Mouse (Mus musculus): ENCODE results near the gene Plscr5. TPM values are rescaled to one million over a fixed set of nuclear protein-coding genes. Genes with fewer than 3 reads are reported as not detected.
A peak's percentile ranks its signal among the peaks of the same experiment; 100 is the strongest.

Gene Plscr5
- polyA plus RNA-seq, 1 experiment from 2014 or later: not detected

DNA sequence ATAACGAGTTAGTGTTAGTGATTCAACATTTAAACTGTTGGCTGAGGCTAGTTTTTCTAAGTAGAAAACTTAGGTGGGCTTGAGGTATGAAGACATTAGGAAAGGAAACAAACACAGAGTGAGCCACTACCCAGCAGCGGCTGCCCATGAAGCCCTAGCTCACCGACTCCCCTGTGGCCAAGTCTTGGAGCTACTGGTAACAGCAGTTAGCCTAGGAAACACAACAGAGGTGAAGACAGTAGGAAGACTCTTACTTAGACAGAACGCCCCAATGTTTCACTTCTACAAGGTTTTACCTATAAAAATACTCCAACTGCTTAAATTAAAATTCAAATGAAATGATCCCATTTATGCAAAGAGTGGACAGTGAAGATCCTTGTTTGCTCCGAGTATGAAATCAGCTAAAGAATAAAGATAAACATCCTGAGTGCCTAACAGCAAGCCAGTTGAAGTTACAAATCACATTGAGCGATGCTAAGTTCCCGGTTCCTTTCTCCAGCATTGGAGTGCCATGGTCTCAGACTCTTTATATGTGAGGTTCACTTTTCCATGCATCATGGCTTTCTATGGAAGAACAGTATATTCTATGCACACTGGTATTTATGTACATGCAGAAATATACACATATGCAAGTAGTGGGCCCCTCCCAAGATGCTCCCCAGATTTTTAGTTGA is 56.2 kb downstream of the Plscr5 start:
- no peaks in the 10 kb centered on the region for H3K9me3 ChIP-seq (ENCODE audit: control insufficient read depth, low read length)
- no peak overlapping the region for H3K4me3 ChIP-seq (ENCODE audit: low read depth, low read length)
- ATAC-seq (replicated peaks; ENCODE audit: low FRiP score): no peak
- no peaks in the 10 kb centered on the region for H3K36me3 ChIP-seq (ENCODE audit: control insufficient read depth, insufficient read depth, low read length)
- H3K27ac ChIP-seq (ENCODE audit: low read depth, low read length): no peak overlapping the region
- 83% methylated on average over 7 of the region's 7 CpGs for WGBS
- no peak for DNase-seq (ENCODE audit: low spot score)
- peaks cover 2% of the 10 kb centered on the region; the same call in 1 of the 2 replicates for H3K4me1 ChIP-seq (replicated peaks; ENCODE audit: control insufficient read depth, insufficient read depth, low read length)
- no peaks in the 10 kb centered on the region for H3K27me3 ChIP-seq (ENCODE audit: control insufficient read depth, insufficient read depth, low read length)
- no peak overlapping the region for H3K9ac ChIP-seq (ENCODE audit: low read length)
- no peak overlapping the region for H3K4me2 ChIP-seq (ENCODE audit: low read depth, low read length, severe bottlenecking)

- 37% methylated on average over 7 of the region's 7 CpGs for WGBS
- H3K4me2 ChIP-seq (ENCODE audit: low read depth, low read length, severe bottlenecking): peak within 1 kb of the TSS; percentile 54
- H3K9me3 ChIP-seq (ENCODE audit: control insufficient read depth, low read length): no peaks in the 10 kb centered on the region
- H3K9ac ChIP-seq (ENCODE audit: low read length): peak within 1 kb of the TSS; percentile 71
- H3K36me3 ChIP-seq (ENCODE audit: control insufficient read depth, insufficient read depth, low read length): no peaks in the 10 kb centered on the region
- DNase-seq (ENCODE audit: low spot score): no peak
- no peaks in the 10 kb centered on the region for H3K27me3 ChIP-seq (ENCODE audit: control insufficient read depth, insufficient read depth, low read length)
- H3K4me3 ChIP-seq (ENCODE audit: low read depth, low read length): peak within 1 kb of the TSS; percentile 52
- H3K4me1 ChIP-seq (replicated peaks; ENCODE audit: control insufficient read depth, insufficient read depth, low read length): peaks cover 2% of the 10 kb centered on the region; the same call in 1 of the 2 replicates
- H3K27ac ChIP-seq (ENCODE audit: low read depth, low read length): peak within 1 kb of the TSS; percentile 65
- no peak for ATAC-seq (replicated peaks; ENCODE audit: low FRiP score)
Measured at GRCm38 (mm10) chr9:92249447-92249852, 56.7 kb downstream of the Plscr5 start, which contains the start of gene Plscr1. Gene Plscr1, plus strand, starts transcription at chr9:92249750.

DNA sequence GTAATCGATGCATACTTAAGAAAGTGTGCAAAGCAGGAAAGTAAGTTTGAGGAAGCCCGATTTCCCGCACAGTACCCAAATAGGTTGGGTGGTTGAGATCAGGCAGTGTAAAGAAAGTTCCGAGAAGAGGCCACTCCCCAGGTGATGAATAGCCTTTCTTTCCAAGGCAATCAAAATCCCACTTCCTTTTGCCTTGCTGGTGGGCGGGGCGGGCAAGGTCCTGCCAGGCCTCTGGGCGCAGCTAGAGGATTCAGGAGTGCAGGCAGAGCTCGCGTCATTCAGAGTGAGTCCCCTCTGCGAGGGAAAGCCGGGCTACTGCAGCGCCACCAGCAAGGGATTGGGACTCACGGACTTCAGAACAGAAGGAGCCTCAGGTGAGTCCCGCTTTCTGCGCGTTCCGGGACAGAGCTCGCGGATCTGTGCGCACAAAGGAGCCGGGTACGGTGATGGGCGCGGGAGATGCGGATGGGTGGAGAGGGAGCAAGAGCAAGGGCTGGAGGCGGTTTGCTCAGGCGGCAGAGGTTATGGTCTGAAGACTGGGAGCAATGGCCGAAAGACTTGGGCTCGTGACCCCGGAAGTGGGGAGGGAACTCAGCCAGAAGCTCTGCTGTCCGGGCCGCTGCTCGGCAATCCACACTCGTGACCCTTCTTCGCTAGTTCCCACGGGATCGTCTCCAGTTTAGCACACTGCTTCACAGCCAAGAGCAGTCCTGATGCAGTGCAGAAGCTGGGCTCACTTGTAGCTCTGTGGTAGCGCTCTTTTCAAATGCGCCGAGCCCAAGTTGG is 57.4 kb downstream of the Plscr5 start:
- peak; percentile 86 for DNase-seq (ENCODE audit: low spot score)
- H3K9ac ChIP-seq (ENCODE audit: low read length): peak overlapping the region; percentile 71
- H3K9me3 ChIP-seq (ENCODE audit: control insufficient read depth, low read length): no peaks in the 10 kb centered on the region
- H3K27ac ChIP-seq (ENCODE audit: low read depth, low read length): peak overlapping the region; percentile 65
- WGBS: under 1% methylated on average over 40 of the region's 40 CpGs
- no peaks in the 10 kb centered on the region for H3K36me3 ChIP-seq (ENCODE audit: control insufficient read depth, insufficient read depth, low read length)
- H3K4me1 ChIP-seq (replicated peaks; ENCODE audit: control insufficient read depth, insufficient read depth, low read length): peaks cover 2% of the 10 kb centered on the region; the same call in 1 of the 2 replicates
- peak; percentile 95 for ATAC-seq (replicated peaks; ENCODE audit: low FRiP score)
- H3K4me2 ChIP-seq (ENCODE audit: low read depth, low read length, severe bottlenecking): peak overlapping the region; percentile 54
- no peaks in the 10 kb centered on the region for H3K27me3 ChIP-seq (ENCODE audit: control insufficient read depth, insufficient read depth, low read length)
- peak overlapping the region; percentile 52 for H3K4me3 ChIP-seq (ENCODE audit: low read depth, low read length)

GRCm38 (mm10) chr9:92252718-92253117 is 60.0 kb downstream of the Plscr5 start:
- H3K4me1 ChIP-seq (replicated peaks; ENCODE audit: control insufficient read depth, insufficient read depth, low read length): peaks cover 2% of the 10 kb centered on the region; the same call in 1 of the 2 replicates
- ATAC-seq (replicated peaks; ENCODE audit: low FRiP score) (no peak), DNase-seq (ENCODE audit: low spot score) (no peak)
- no peak overlapping the region for H3K27ac ChIP-seq (ENCODE audit: low read depth, low read length)
- no peak overlapping the region for H3K9ac ChIP-seq (ENCODE audit: low read length)
- H3K4me2 ChIP-seq (ENCODE audit: low read depth, low read length, severe bottlenecking): no peak overlapping the region
- H3K27me3 ChIP-seq (ENCODE audit: control insufficient read depth, insufficient read depth, low read length): no peaks in the 10 kb centered on the region
- WGBS: 87% methylated on average over 5 of the region's 5 CpGs
- H3K36me3 ChIP-seq (ENCODE audit: control insufficient read depth, insufficient read depth, low read length): no peaks in the 10 kb centered on the region
- no peak overlapping the region for H3K4me3 ChIP-seq (ENCODE audit: low read depth, low read length)
- H3K9me3 ChIP-seq (ENCODE audit: control insufficient read depth, low read length): no peaks in the 10 kb centered on the region

DNA sequence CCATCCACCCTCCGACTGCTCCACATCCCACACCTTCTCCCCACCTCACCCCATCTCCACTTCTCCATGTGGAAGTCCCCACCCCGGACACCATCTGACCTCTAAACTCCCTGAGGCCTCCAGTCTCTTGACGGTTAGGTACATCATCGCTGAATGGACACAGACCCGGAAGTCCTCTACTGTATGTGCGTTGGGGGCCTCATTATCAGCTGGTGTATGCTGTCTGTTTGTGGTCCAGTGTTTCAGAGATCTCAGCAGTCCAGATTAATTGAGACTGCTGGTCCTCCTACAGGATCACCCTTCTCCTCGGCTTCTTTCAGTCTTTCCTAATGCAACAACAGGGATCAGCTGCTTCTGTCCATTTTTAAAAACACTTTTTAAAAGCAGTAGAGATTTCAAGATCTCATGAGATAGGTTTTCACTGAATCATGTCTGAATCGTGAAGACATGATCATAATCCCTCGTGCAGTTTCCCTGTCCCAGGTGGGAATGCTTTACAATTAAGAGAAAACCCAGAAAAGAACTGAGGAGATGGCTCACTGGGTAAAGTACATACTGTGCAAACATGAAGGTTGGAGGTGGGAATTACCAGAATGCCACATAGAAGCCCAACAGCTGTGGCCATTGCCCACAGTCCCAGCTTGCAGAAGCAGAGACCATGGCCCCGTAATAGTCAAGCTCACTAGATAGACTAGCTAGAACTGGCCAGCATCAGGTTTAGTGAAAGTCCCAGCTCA is 61.0 kb downstream of the Plscr5 start:
- Histone ChIP-seq H3K4me2 (ENCODE audit: low read depth, low read length, severe bottlenecking) (no peak overlapping the region), H3K4me3 (ENCODE audit: low read depth, low read length) (no peak overlapping the region), H3K4me1 (replicated peaks; ENCODE audit: control insufficient read depth, insufficient read depth, low read length) (peaks cover 2% of the 10 kb centered on the region; the same call in 1 of the 2 replicates), H3K9ac (ENCODE audit: low read length) (no peak overlapping the region), H3K36me3 (ENCODE audit: control insufficient read depth, insufficient read depth, low read length) (no peaks in the 10 kb centered on the region), H3K27me3 (ENCODE audit: control insufficient read depth, insufficient read depth, low read length) (no peaks in the 10 kb centered on the region), H3K9me3 (ENCODE audit: control insufficient read depth, low read length) (no peaks in the 10 kb centered on the region), H3K27ac (ENCODE audit: low read depth, low read length) (no peak overlapping the region)
- no peak for DNase-seq (ENCODE audit: low spot score)
- ATAC-seq (replicated peaks; ENCODE audit: low FRiP score): no peak
- 92% methylated on average over 10 of the region's 10 CpGs for WGBS

Other genes starting within 250 kb of the Plscr5 start
- 31.5 and 32.4 TPM in 2 replicates for gene Plscr1, start 56.8 kb downstream of the Plscr5 start, polyA plus RNA-seq (2014; fragmentation: Nextera tagmentation; extraction: Ambion mirVana)
- 0.69 and 1.3 TPM in 2 replicates for gene Plscr2, start 82.7 kb downstream of the Plscr5 start, polyA plus RNA-seq (2014; fragmentation: Nextera tagmentation; extraction: Ambion mirVana)
- not detected in 2 replicates for gene 1700057G04Rik, start 116.4 kb downstream of the Plscr5 start, polyA plus RNA-seq (2014; fragmentation: Nextera tagmentation; extraction: Ambion mirVana)

All from forebrain, embryonic 11.5 days (tissue).